Mouse (Mus musculus): ENCODE data around the gene Syne3.

Gene Syne3

DNA sequence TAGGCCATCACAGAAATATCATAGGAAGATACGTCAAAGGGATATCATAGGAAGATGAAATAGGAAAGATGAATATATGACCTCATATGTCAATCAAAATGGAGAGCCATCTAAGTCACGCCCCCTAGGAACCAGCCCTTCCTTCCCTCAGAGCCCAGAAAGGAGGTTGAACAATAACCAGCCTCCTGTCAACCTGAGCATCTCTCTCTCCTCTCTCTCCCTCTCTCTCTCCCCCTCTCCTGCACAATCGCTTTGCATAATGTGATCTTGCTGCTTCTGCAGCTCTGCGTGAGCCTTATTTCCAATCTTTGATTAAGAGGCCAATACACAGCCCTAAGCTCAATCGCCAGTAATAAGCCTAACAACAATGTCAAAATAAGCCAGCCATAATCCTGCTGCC, 84.6 kb downstream of the Syne3 start:
- DNase-seq (ENCODE audit: low read depth, low spot score) = no peak

DNA sequence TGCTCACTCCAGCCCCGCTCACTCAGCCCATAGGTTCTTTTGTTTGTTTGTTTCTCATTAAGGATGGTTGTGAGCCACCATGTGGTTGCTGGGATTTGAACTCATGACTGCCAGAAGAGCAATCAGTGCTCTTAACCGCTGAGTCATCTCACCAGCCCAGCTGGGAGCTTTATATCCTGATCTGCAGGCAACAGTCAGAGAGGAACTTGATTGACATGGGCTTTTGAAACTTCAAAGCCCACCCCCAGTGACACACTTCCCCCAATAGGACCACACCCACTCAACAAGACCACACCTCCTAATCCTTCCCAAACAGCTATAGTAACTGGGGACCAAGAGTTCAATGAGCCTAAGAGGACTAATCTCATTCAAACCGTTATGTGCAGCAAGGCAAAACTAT, 85.1 kb downstream of the Syne3 start:
- DNase-seq (ENCODE audit: low read depth, low spot score) = peak; percentile 50

- no peak for DNase-seq (ENCODE audit: low read depth, low spot score)
These were observed 85.6 kb downstream of the Syne3 start for GRCm38 (mm10) chr12:104923948-104924388.

DNA sequence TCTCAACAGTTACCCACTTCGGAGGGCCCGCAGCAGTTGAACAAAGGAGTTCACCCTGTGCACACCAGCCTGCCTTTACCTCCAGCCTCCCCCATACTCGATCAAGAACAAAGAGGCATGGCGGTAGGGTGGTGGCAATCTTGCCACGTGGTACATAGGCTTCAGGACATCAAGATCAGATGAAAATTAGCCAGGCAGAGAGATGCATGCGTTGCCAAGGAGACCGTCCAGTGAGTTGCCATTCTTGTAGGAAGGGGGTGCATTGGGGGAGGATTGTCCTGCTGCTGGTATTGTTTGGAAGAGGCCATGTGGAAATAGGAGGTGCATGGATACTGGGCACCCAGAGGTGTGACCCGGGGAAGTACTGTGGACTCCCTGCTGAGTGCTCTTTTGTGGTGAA, 87.0 kb downstream of the Syne3 start:
- no peak for DNase-seq (ENCODE audit: low read depth, low spot score)

- DNase-seq (ENCODE audit: low read depth, low spot score) = no peak
These were observed 88.5 kb downstream of the Syne3 start for GRCm38 (mm10) chr12:104921071-104921470.

- no peak for DNase-seq (ENCODE audit: low read depth, low spot score)
These were observed 90.4 kb downstream of the Syne3 start for GRCm38 (mm10) chr12:104919247-104919646.

DNA sequence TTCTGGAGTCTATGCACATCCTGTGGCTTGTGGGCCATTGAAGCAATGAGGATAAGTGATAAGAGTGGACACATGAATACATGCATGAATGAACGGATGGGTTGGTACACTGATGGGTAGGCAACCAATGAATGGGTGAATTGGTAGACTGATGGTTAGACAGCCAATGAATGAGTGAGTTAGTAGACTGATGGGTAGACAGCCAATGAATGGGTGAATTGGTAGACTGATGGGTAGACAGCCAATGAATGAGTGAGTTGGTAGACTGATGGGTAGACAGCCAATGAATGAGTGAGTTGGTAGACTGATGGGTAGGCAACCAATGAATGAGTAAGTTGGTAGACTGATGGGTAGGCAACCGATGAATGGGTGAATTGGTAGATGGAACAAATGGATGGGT, 91.7 kb downstream of the Syne3 start:
- no peak for DNase-seq (ENCODE audit: low read depth, low spot score)

GRCm38 (mm10) chr12:104917297-104917696, 92.3 kb downstream of the Syne3 start:
- DNase-seq (ENCODE audit: low read depth, low spot score) = no peak

DNA sequence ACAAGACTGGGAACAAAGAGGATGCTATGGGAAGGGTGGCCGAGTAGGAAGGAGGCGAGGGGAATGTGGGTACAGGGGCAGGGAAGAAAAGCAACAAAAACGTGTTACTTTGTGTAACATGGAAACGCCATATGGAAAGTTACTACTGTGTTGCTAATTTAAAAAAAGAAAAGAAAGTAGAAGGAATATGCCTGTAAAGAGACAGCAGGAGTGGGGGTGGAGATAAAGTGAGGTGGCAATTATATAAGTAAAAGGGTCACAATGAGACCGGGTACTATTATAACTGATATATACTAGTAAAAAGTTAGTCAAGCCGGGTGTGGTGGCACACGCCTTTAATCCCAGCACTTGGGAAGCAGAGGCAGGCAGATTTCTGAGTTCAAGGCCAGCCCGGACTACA, 92.8 kb downstream of the Syne3 start:
- no peak for DNase-seq (ENCODE audit: low read depth, low spot score)

DNA sequence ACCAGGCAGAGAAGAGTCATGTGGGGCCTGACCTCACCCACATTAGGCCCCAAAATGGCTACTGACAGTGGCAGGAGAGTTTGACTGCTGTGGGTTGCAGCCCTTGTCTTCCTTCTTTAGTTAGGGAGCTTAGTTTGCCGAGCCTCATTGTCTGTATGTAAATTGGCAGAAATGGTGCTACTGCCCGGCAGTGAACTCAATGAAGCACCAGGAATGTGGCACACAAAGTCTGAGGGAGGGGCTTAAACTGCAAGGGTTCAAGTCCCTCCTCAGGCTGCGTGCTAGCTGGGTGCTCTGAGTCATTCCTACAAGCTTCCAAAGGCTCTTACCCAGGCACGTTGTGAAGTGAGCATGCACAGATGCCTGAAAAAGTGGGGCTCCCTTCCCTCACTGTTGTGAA, 93.9 kb downstream of the Syne3 start:
- DNase-seq (ENCODE audit: low read depth, low spot score) = peak; percentile 88

DNA sequence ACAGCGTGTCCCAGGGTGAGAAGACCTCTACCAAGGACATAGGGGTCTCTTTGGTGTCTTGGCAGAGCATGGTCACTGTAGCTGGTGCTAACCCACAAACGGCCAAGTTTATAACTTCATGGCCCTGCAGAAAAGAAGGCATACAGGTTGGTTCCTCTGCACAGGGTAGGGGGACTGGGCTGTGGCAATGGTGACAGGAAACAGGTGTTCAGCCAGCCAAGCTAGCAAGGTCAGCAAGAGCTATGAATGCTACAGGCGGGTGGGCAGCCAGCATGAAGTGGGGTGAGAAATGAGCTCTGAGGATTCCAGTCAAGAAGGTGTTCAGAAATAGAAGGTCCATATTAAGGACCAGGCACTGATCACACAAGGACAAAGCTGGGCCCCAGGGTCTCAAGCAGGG, 96.6 kb downstream of the Syne3 start:
- DNase-seq (ENCODE audit: low read depth, low spot score) = no peak

GRCm38 (mm10) chr12:104912281-104912933, 97.2 kb downstream of the Syne3 start:
- DNase-seq (ENCODE audit: low read depth, low spot score) = no peak

DNA sequence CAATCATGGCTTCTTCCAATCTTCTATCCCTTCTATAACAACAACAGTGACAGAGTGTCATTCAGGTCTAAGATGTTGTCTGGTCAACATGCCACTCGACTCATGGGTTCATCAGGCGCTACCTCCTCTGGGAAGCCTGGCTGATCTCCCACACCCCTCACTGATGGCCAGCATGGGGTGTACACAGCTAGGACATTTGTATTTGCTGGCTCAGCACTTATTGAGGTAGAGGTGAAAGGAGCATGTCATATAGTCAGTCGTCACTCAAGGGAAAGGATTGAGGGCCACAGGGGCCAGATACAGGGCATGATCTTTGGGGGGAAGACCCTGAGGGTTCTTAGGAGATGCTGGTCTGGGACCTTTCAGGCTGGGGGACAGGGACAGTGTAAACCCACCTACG, 99.9 kb downstream of the Syne3 start:
- DNase-seq (ENCODE audit: low read depth, low spot score) = no peak

DNA sequence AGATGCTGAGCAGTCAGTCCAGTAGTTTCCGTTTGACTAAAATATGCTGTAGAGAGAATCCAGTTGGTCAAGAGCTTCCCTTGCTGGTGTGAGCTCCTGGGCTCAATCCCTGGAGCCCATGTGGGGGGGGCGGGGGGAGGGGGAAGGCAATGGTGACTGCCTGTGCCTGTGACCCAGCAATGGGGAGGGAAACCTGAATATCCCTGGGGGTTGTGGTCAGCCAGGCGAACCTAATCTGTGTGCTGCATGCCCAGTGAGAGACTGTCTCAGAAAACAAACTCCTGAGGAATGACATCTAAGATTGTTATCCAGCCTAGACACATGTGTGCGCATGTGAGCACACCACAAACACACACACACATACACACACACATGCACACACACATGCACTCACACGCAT, 100.6 kb downstream of the Syne3 start:
- DNase-seq (ENCODE audit: low read depth, low spot score) = no peak

- DNase-seq (ENCODE audit: low read depth, low spot score) = no peak
These were observed 101.4 kb downstream of the Syne3 start for GRCm38 (mm10) chr12:104908024-104908781.

- DNase-seq (ENCODE audit: low read depth, low spot score) = peak; percentile 66
These were observed 102.5 kb downstream of the Syne3 start for GRCm38 (mm10) chr12:104907133-104907532.

GRCm38 (mm10) chr12:104904138-104904537, 105.5 kb downstream of the Syne3 start:
- no peak for DNase-seq (ENCODE audit: low read depth, low spot score)

GRCm38 (mm10) chr12:104902392-104903053, 107.1 kb downstream of the Syne3 start:
- DNase-seq (ENCODE audit: low read depth, low spot score) = peak; percentile 71

DNA sequence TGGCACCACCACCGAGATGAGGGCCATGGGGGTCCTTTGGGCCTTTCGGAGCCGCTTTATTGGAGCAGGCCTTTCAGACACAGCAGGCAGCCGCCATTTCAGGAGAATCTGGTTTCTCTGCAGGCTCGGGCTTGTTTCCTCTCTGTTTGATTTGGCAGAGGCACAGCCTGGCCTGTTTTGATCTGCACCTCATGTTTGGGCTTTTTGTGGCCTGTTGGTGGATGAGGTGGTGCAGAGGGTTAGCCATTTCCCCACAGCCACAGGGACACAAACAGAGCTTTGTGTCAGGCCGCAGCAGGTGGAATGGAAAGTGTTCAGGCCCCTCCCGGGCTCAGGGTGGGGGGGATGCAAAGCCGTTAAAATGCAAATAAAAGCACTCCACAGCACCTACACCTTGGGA, 108.3 kb downstream of the Syne3 start:
- DNase-seq (ENCODE audit: low read depth, low spot score) = peak; percentile 59

GRCm38 (mm10) chr12:104899835-104900234, 109.8 kb downstream of the Syne3 start:
- no peak for DNase-seq (ENCODE audit: low read depth, low spot score)

DNA sequence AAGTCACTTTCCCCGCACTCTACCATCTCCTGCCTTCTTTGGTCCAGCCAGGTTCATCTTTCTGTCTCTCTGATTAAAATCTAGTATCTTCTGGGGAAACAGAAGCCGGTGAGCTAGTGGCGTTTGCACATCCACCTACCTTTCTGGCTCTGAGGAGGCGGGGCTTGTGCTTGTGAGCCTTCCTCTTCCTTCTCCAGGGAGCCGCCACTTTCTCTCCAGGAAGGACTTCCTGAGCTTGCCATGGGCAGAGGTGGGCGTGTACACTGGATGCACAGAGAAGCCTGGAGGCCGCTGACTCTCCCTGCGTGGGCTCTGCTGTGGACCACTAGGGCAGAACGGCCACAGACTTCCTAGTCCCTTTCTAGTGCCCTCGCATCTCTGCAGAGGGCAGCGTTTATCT, 110.4 kb downstream of the Syne3 start:
- peak; percentile 76 for DNase-seq (ENCODE audit: low read depth, low spot score)

- DNase-seq (ENCODE audit: low read depth, low spot score) = peak; percentile 89
These were observed 110.9 kb downstream of the Syne3 start for GRCm38 (mm10) chr12:104898718-104899117.
